Mouse (Mus musculus) retina, postnatal 1 day (tissue): ENCODE data around the gene Pam.
"Not testable (repeated sequence)": the region's sequence is repeated elsewhere in the genome, so short reads cannot be mapped to it uniquely, and the experiment has no call there.

Source experiments
- DNase-seq: peaks from one replicate; pipeline ENCODE4 v3.0.0-alpha.2; 2012

The Pam gene

GRCm38 (mm10) chr1:98029025-98029424 lies 66.4 kb downstream of the Pam start:
- DNase-seq, result no peak

GRCm38 (mm10) chr1:98028468-98028867 lies 67.0 kb downstream of the Pam start:
- DNase-seq, result no peak

- no peak for DNase-seq
Measured at GRCm38 (mm10) chr1:98027959-98028358, 67.5 kb downstream of the Pam start.

- DNase-seq, result no peak
Measured at GRCm38 (mm10) chr1:98025924-98026640, 69.4 kb downstream of the Pam start.

GRCm38 (mm10) chr1:98023866-98024265 lies 71.6 kb downstream of the Pam start:
- no peak for DNase-seq

GRCm38 (mm10) chr1:98018987-98019386 lies 76.5 kb downstream of the Pam start:
- no peak for DNase-seq

GRCm38 (mm10) chr1:98016004-98016848 lies 79.2 kb downstream of the Pam start:
- DNase-seq, result peak; percentile 53

- no peak for DNase-seq
Measured at GRCm38 (mm10) chr1:98015564-98015963, 79.9 kb downstream of the Pam start.

- DNase-seq, result no peak
Measured at GRCm38 (mm10) chr1:98002561-98003425, 92.7 kb downstream of the Pam start.

- DNase-seq, result no peak
Measured at GRCm38 (mm10) chr1:97999465-97999864, 96.0 kb downstream of the Pam start.

- not testable (repeated sequence) for DNase-seq
Measured at GRCm38 (mm10) chr1:97998961-97999360, 96.5 kb downstream of the Pam start.

- no peak for DNase-seq
Measured at GRCm38 (mm10) chr1:97997088-97997487, 98.4 kb downstream of the Pam start.

GRCm38 (mm10) chr1:97991976-97992375 lies 103.5 kb downstream of the Pam start:
- no peak for DNase-seq

GRCm38 (mm10) chr1:97983189-97983588 lies 112.3 kb downstream of the Pam start:
- DNase-seq, result no peak

- no peak for DNase-seq
Measured at GRCm38 (mm10) chr1:97979422-97979821, 116.0 kb downstream of the Pam start.

- DNase-seq, result no peak
Measured at GRCm38 (mm10) chr1:97977521-97977920, 117.9 kb downstream of the Pam start.

- peak; percentile 83 for DNase-seq
Measured at GRCm38 (mm10) chr1:97976873-97977473, 118.5 kb downstream of the Pam start.

- peak; percentile 31 for DNase-seq
Measured at GRCm38 (mm10) chr1:97976072-97976471, 119.4 kb downstream of the Pam start.

GRCm38 (mm10) chr1:97974968-97975367 lies 120.5 kb downstream of the Pam start:
- DNase-seq, result peak; percentile 29

GRCm38 (mm10) chr1:97969765-97970164 lies 125.7 kb downstream of the Pam start:
- DNase-seq, result no peak

- no peak for DNase-seq
Measured at GRCm38 (mm10) chr1:97963711-97964110, 131.7 kb downstream of the Pam start.

- DNase-seq, result no peak
Measured at GRCm38 (mm10) chr1:97962134-97962533, 133.3 kb downstream of the Pam start.

- no peak for DNase-seq
Measured at GRCm38 (mm10) chr1:97960681-97961080, 134.8 kb downstream of the Pam start.
